1 mouse cellular context compared by ENCODE assay signal in the genomic region with DNA sequence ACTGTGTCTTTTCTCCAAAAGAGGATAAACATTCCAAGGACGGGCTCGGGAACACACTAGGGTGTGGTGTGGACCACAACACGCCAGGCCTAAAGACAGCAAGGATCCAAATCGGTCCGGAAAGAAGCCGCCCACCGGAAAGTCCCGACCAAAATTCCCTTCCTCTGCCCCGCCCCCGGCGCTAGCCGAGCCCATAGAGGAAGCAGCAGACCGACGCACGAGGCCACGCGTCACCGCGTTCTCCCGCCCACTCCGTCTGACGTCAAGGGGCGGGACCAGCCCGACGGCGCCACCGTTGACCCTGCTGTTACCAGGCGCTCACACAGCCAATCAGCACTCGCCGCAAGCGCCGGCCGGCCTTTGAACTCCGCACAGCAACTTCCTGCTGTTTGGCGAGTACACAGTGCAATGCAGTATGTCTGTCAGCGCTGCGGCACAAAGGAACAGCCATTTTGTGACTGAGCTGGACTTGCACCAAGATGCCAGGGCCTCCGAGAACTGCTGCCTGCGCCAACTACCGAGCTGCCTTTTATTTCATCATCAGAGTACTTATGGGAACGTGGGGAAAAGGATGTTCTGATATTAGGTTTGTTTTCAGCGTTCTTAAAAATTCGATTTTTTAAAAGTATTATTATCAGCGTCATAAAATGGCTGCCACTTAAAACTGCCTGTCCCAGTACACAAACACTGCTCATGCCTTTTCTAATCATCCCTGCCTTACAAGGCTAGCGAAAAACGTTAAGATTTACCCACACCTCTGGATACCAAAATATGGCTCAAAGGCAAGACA.
TF ChIP-seq lines count a peak whose summit lies in the region.

No protein-coding gene starts in this region.

TF ChIP-seq in CH12.LX, 34 proteins besides CTCF, POLR2A, EP300 and RAD21 (continued from another document):
- TF ChIP-seq MYC (IDR thresholded peaks at IDR 0.05; ENCODE audit: low read depth, low read length) (peak; percentile 77), SIN3A (IDR thresholded peaks at IDR 0.05; ENCODE audit: low read length) (peak; percentile 96), USF1 (IDR thresholded peaks at IDR 0.05; ENCODE audit: low read depth, low read length) (peak; percentile 35; the same call in 1 of the 2 replicates), NELFE (IDR thresholded peaks at IDR 0.05; ENCODE audit: low read depth, low read length) (peak; percentile 74), E2F4 (IDR thresholded peaks at IDR 0.05; ENCODE audit: insufficient replicate concordance, low read depth, low read length) (peak; percentile 51; the same call in 1 of the 2 replicates), PAX5 (IDR thresholded peaks at IDR 0.05; ENCODE audit: low read length) (no peak), IRF4 (IDR thresholded peaks at IDR 0.05; ENCODE audit: low read depth, low read length) (peak; percentile 72; the same call in 1 of the 2 replicates), UBTF (IDR thresholded peaks at IDR 0.05; ENCODE audit: low read depth, low read length) (no peak), KAT2A (IDR thresholded peaks at IDR 0.05; ENCODE audit: insufficient replicate concordance, low read length) (peak; percentile 82; the same call in 1 of the 2 replicates), NRF1 (IDR thresholded peaks at IDR 0.05; ENCODE audit: low read depth, low read length) (peak; percentile 76), JUND (conservative IDR thresholded peaks at IDR 0.05; ENCODE audit: low read depth, low read length) (peak; percentile 36; the same call in 1 of the 2 replicates), MAFK (IDR thresholded peaks at IDR 0.05; ENCODE audit: insufficient replicate concordance, low read length) (peak; percentile 45; the same call in 1 of the 2 replicates), CHD1 (IDR thresholded peaks at IDR 0.05; ENCODE audit: low read depth, low read length) (no peak; the same call in 1 of the 2 replicates), TBP (conservative IDR thresholded peaks at IDR 0.05; ENCODE audit: low read depth, low read length) (peak; percentile 80; the same call in 1 of the 2 replicates), RCOR1 (conservative IDR thresholded peaks at IDR 0.05; ENCODE audit: low read depth, low read length) (peak; percentile 92), HCFC1 (IDR thresholded peaks at IDR 0.05; ENCODE audit: low read depth, low read length) (peak; percentile 76), ZMIZ1 (IDR thresholded peaks at IDR 0.05; ENCODE audit: low read depth, low read length) (peak; percentile 93; the same call in 1 of the 2 replicates), MEF2A (IDR thresholded peaks at IDR 0.05; ENCODE audit: borderline replicate concordance, low read depth, low read length) (peak; percentile 85), GABPA (IDR thresholded peaks at IDR 0.05; ENCODE audit: insufficient replicate concordance, low read depth, low read length) (peak; percentile 34; the same call in 1 of the 2 replicates), JUN (IDR thresholded peaks at IDR 0.05; ENCODE audit: insufficient read depth, low read depth, low read length) (no peak), ZC3H11A (IDR thresholded peaks at IDR 0.05; ENCODE audit: low read depth, low read length) (peak; percentile 78; the same call in 1 of the 2 replicates), TCF12 (IDR thresholded peaks at IDR 0.05; ENCODE audit: low read depth, low read length) (peak; percentile 93), SMC3 (IDR thresholded peaks at IDR 0.05; ENCODE audit: low read depth, low read length) (peak; percentile 32), ZKSCAN1 (IDR thresholded peaks at IDR 0.05; ENCODE audit: borderline replicate concordance, low read depth, low read length) (no peak), ELF1 (IDR thresholded peaks at IDR 0.05; ENCODE audit: low read depth, low read length) (peak; percentile 93), MAZ (IDR thresholded peaks at IDR 0.05; ENCODE audit: low read depth, low read length) (0 out of 2 replicates have a peak, but pooled peaks have one; percentile 68), POLR2AphosphoS2 (IDR thresholded peaks at IDR 0.05; ENCODE audit: low read depth, low read length) (peak; percentile 93), ETS1 (conservative IDR thresholded peaks at IDR 0.05; ENCODE audit: low read depth, low read length) (peak; percentile 56; the same call in 1 of the 2 replicates), MXI1 (IDR thresholded peaks at IDR 0.05; ENCODE audit: low read depth, low read length) (peak; percentile 78; the same call in 1 of the 2 replicates), CHD2 (IDR thresholded peaks at IDR 0.05; ENCODE audit: low read length) (peak; percentile 94), ZNF384 (IDR thresholded peaks at IDR 0.05; ENCODE audit: low read depth, low read length) (peak; percentile 48), USF2 (conservative IDR thresholded peaks at IDR 0.05; ENCODE audit: low read depth, low read length) (peak; percentile 18; the same call in 1 of the 2 replicates), BHLHE40 (IDR thresholded peaks at IDR 0.05; ENCODE audit: low read depth, low read length) (peak; percentile 55; the same call in 1 of the 2 replicates)
